Mouse (Mus musculus) myocyte (in vitro differentiated cells): ENCODE measurements around the gene Sdhd.

ENCODE experiments used
- CEBPB ChIP-seq: IDR thresholded peaks from 2 replicates; pipeline ENCODE4 v1.6.1; 2011; ENCODE audit warnings: mild to moderate bottlenecking, moderate library complexity; ENCODE audit not compliant: poor library complexity, insufficient read depth, severe bottlenecking
- E2F4 ChIP-seq: IDR thresholded peaks from one replicate; pipeline ENCODE4 v1.6.1; 2011; ENCODE audit warnings: mild to moderate bottlenecking, control low read depth, moderate library complexity; ENCODE audit not compliant: insufficient read depth
- MAX ChIP-seq: IDR thresholded peaks from one replicate; pipeline ENCODE4 v1.6.1; 2011; ENCODE audit warnings: low read depth, mild to moderate bottlenecking, control low read depth
- MYOD1 ChIP-seq, 3 experiments: IDR thresholded peaks; one replicate each; pipeline ENCODE4 v1.6.1; 2011; ENCODE audit warnings: control low read depth in 2 of 3, low read depth in 2 of 3, mild to moderate bottlenecking in 2 of 3, moderate library complexity in 1 of 3; ENCODE audit not compliant: insufficient read length in 2 of 3, control insufficient read depth in 1 of 3
- MYOG ChIP-seq, 3 experiments: IDR thresholded peaks; one replicate each; pipeline ENCODE4 v1.6.1; 2011; ENCODE audit warnings: control low read depth in 2 of 3, low read depth in 2 of 3, mild to moderate bottlenecking in 2 of 3; ENCODE audit not compliant: insufficient read length in 2 of 3, control insufficient read depth in 1 of 3, insufficient read depth in 1 of 3
- POLR2A ChIP-seq: IDR thresholded peaks from one replicate; pipeline ENCODE4 v1.6.1; 2011; ENCODE audit warnings: low read depth, mild to moderate bottlenecking, control low read depth, moderate library complexity; ENCODE audit not compliant: insufficient read length
- POLR2AphosphoS2 ChIP-seq: IDR thresholded peaks from one replicate; pipeline ENCODE4 v1.6.1; 2011; ENCODE audit warnings: low read depth, control low read depth; ENCODE audit not compliant: insufficient read length
- TCF12 ChIP-seq: IDR thresholded peaks from one replicate; pipeline ENCODE4 v1.6.1; 2011; ENCODE audit warnings: mild to moderate bottlenecking, control low read depth; ENCODE audit not compliant: poor library complexity, insufficient read depth, severe bottlenecking
- USF1 ChIP-seq: IDR thresholded peaks from one replicate; pipeline ENCODE4 v1.6.1; 2011; ENCODE audit warnings: low read depth, mild to moderate bottlenecking, control low read depth, moderate library complexity

DNA sequence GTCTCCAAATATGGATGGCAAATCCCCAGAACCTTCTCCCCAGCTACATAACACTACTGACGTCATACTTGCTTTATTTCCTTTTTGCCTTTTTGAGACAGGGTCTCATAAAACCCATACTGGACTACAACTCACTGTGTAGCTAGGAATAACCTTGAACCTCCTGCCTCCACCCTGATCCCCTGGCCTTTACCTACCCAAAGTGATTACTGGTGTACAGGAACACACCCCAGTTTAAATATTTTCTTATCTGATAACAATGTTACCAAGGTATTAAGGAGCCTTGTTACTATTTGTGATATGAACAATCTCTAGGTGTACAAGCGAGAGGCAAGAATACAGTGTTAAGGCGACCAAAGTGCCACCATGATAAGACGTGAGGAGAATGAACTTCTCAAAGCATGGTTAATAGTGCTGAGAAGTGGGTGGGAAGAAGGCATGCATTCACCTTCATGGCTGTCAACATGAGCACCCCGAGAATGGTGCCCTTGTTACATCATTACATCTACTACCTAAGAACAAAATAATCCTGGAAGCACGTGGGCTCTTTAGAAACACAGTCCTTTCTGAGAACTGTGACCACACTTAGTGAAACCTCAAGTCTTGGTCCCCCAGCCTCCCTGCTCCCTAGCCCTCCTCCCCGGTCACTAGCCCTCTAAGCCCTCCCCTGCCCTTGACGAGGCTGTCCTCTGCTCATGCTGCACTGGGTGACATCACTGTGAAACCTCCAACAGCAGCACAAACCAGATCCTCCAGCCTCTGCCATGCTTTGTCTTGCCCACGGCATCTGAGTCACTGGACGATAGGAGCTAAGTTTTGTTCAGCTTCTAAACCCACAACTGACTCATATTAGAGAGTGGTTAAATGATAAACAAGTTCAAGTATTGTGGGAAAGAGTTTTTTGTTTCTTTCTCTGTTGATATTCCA is 33.8 kb downstream of the Sdhd start:
- no peak for TF ChIP-seq TCF12
- TF ChIP-seq POLR2A: no peak
- no peak for TF ChIP-seq MAX
- TF ChIP-seq USF1: no peak
- TF ChIP-seq E2F4: no peak
- TF ChIP-seq MYOD1 (IDR thresholded peaks at IDR 0.05; ENCODE audit: control insufficient read depth in 1 of 3, insufficient read length in 2 of 3, low read depth in 2 of 3): no peak
- TF ChIP-seq MYOG (IDR thresholded peaks at IDR 0.05; ENCODE audit: control insufficient read depth in 1 of 3, insufficient read depth in 1 of 3, insufficient read length in 2 of 3, low read depth in 2 of 3): no peak
- TF ChIP-seq CEBPB: no peak
- TF ChIP-seq POLR2AphosphoS2: no peak
